Mouse (Mus musculus): ENCODE results near the gene Hmg20a. TPM values are rescaled to one million over a fixed set of nuclear protein-coding genes. Genes with fewer than 3 reads are reported as not detected.
"Not testable (repeated sequence)": the region's sequence is repeated elsewhere in the genome, so short reads cannot be mapped to it uniquely, and the experiment has no call there.

Hmg20a gene
- polyA plus RNA-seq, 1 experiment from 2014 or later = 72.6 TPM

DNA sequence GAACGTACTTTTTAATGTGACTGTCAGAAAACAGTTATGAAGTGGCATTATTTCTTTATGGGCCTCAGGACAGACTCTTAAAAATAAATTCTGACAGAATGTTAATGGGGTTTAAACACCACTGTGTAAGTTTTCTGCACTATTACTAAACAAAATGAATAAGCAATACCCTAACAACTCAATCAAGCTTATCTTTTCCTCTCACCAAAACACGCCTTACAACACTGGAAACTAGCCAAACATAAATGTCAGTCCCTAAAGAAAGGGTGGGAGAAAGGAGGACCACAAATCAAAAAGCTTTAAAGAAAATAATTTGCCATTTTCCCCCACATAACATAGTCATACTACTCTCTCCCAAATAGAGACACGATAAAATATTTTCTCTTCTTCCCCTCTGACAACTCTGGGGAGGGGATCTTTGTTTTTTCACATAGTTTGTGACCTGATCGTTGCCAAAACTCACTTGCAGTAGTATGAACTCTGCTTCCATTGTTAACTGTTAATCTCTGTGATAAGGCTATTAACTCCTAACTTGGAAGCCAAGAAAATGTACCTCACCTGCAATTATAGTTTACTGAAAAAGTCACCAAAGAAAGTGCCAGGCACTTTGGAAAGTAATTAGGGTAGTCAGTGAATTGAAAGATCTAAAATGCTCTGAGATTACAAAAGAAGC is 2.3 kb upstream of the Hmg20a start:
- no peaks in the 10 kb centered on the region for H3K36me3 ChIP-seq
- H3K27ac ChIP-seq (replicated peaks) = no peak overlapping the region
- WGBS = 43% methylated on average over 4 of the region's 4 CpGs
- no peaks in the 10 kb centered on the region for H3K27me3 ChIP-seq (replicated peaks)
- ATAC-seq (ENCODE audit: low FRiP score) = no peak
- H3K4me3 ChIP-seq (replicated peaks) = peak overlapping the region; percentile 18; the same call in 1 of the 2 replicates
- H3K4me1 ChIP-seq = peaks cover 41% of the 10 kb centered on the region
- H3K9ac ChIP-seq (replicated peaks) = no peak overlapping the region
- peak overlapping the region; percentile 78 for H3K4me2 ChIP-seq
- no peaks in the 10 kb centered on the region for H3K9me3 ChIP-seq (replicated peaks)

DNA sequence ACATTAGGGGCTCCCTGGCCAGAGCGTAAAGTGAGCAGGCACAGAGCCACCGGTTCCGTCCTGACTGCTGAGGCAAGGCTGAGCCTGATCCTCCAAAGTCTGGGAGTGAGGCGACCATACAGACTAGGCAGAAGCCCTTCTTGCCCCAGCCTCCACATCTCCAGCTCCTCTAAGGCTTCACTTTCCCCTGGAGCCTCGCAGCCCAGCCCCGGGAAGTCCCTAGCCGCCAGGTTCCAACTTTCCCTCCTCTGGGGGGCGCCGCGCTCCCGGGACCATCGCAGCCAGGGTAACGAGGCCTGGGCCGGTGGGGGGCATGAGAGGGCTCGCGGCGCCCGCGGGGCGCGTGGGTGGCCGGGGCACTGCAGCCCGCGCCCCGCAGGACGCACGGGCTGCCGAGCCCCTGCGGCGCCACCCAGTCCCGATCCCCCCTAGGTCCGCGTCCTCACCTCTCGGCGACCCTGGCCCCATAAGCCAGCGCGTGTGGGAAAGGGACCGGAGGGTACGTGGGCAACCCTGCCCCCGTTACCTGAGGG is 928 bp upstream of the Hmg20a start:
- Histone ChIP-seq H3K4me1 (peaks cover 53% of the 10 kb centered on the region), H3K27ac (replicated peaks) (peak overlapping the region; percentile 90), H3K4me2 (peak overlapping the region; percentile 78), H3K9ac (replicated peaks) (peak overlapping the region; percentile 75), H3K36me3 (no peaks in the 10 kb centered on the region), H3K9me3 (replicated peaks) (no peaks in the 10 kb centered on the region), H3K4me3 (replicated peaks) (peak overlapping the region; percentile 78), H3K27me3 (replicated peaks) (no peaks in the 10 kb centered on the region)
- under 1% methylated on average over 40 of the region's 40 CpGs for WGBS
- peak; percentile 45 for ATAC-seq (ENCODE audit: low FRiP score)

DNA sequence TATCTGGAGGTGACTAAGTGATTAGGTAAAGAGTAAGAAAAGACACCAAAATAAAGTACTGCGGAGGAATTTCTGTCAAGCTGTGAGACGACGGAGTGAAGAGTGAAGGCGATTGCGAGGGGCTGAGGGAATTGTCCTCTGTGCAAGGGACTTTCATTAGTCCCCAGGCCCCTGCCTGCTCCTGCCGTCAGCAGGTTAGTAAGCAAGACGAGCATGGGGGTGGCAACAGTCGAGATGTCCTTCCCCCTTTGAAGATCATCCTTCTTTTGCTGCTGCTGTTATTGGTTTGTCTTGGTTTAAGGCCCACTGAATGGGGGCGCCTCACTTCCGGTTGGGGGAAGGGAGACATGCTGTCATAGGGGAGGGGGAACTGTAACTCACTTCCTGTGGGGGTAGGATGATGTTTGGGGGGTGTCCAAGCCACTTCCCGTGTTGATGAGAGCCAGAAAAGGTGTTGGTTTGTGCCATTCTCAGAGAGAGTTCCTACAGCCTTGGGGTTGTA is 380 bp downstream of the Hmg20a start:
- peak; percentile 64 for ATAC-seq (ENCODE audit: low FRiP score)
- no peaks in the 10 kb centered on the region for H3K36me3 ChIP-seq
- peaks cover 59% of the 10 kb centered on the region for H3K4me1 ChIP-seq
- peak overlapping the region; percentile 98 for H3K27ac ChIP-seq (replicated peaks)
- H3K4me2 ChIP-seq = peak overlapping the region; percentile 78
- H3K4me3 ChIP-seq (replicated peaks) = peak overlapping the region; percentile 78
- H3K9ac ChIP-seq (replicated peaks) = peak overlapping the region; percentile 78
- under 1% methylated on average over 10 of the region's 11 CpGs for WGBS
- no peaks in the 10 kb centered on the region for H3K27me3 ChIP-seq (replicated peaks)
- no peaks in the 10 kb centered on the region for H3K9me3 ChIP-seq (replicated peaks)

DNA sequence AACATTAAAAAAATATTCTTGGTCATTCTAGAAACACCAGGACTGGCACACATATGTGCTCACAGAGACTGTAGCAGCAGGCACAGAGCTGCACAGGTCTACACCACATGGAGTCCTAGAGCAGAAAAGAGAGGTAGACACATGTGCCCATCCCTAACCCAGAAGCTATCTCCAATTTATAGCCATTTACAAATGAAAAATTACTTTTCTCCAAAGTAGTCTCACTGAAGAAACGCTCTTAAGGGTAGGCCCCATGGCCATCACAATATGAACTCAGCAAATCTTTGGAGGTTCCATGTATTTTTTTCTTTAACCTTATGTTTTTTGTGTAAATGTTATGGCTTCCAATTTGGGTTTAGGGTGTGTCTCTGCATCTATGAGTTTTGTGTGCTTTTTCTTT is 1.8 kb downstream of the Hmg20a start:
- ATAC-seq (ENCODE audit: low FRiP score) = no peak
- Histone ChIP-seq H3K4me2 (peak overlapping the region; percentile 78), H3K27me3 (replicated peaks) (no peaks in the 10 kb centered on the region), H3K4me1 (peaks cover 59% of the 10 kb centered on the region), H3K4me3 (replicated peaks) (no peak overlapping the region), H3K27ac (replicated peaks) (no peak overlapping the region), H3K36me3 (no peaks in the 10 kb centered on the region), H3K9ac (replicated peaks) (no peak overlapping the region), H3K9me3 (replicated peaks) (no peaks in the 10 kb centered on the region)
- 98% methylated on average over 1 of the region's 1 CpGs for WGBS

GRCm38 (mm10) chr9:56420892-56421601 is 2.6 kb downstream of the Hmg20a start:
- 82% methylated on average over 9 of the region's 9 CpGs for WGBS
- H3K36me3 ChIP-seq = no peaks in the 10 kb centered on the region
- no peak overlapping the region for H3K4me3 ChIP-seq (replicated peaks)
- H3K4me2 ChIP-seq = peak overlapping the region; percentile 78
- no peak for ATAC-seq (ENCODE audit: low FRiP score)
- H3K27ac ChIP-seq (replicated peaks) = no peak overlapping the region
- peaks cover 54% of the 10 kb centered on the region for H3K4me1 ChIP-seq
- no peaks in the 10 kb centered on the region for H3K27me3 ChIP-seq (replicated peaks)
- no peak overlapping the region for H3K9ac ChIP-seq (replicated peaks)
- no peaks in the 10 kb centered on the region for H3K9me3 ChIP-seq (replicated peaks)

GRCm38 (mm10) chr9:56421991-56422390 is 3.6 kb downstream of the Hmg20a start:
- Histone ChIP-seq H3K4me3 (replicated peaks) (no peak overlapping the region), H3K27me3 (replicated peaks) (no peaks in the 10 kb centered on the region), H3K4me1 (peaks cover 45% of the 10 kb centered on the region), H3K4me2 (0 out of 2 replicates have a peak overlapping the region, but pooled peaks have one; percentile 9), H3K9me3 (replicated peaks) (no peaks in the 10 kb centered on the region), H3K36me3 (no peaks in the 10 kb centered on the region), H3K27ac (replicated peaks) (no peak overlapping the region), H3K9ac (replicated peaks) (no peak overlapping the region)
- no peak for ATAC-seq (ENCODE audit: low FRiP score)
- WGBS = 83% methylated on average over 5 of the region's 5 CpGs

DNA sequence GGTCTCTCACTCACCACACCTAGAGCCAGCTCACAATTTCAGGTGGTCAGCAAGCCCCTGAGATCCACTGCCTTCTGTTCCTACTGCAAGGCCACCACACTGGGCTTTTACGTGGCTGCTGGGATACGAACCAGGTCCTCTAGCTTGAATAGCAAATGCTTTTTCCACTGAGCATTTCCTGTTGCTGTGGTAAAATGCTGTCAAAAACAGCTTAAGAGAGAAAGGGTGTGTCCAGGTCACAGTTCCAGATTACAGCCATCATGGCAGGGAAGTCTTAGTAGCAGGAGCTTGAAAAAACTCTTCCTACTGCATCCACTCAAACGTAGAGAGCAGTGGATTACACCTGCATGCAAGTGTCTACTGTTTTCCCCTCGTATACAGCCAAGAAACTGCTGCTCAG is 6.5 kb downstream of the Hmg20a start:
- no peak overlapping the region for H3K9ac ChIP-seq (replicated peaks)
- H3K4me1 ChIP-seq = peaks cover 33% of the 10 kb centered on the region
- no peaks in the 10 kb centered on the region for H3K36me3 ChIP-seq
- H3K27ac ChIP-seq (replicated peaks) = no peak overlapping the region
- no peaks in the 10 kb centered on the region for H3K27me3 ChIP-seq (replicated peaks)
- no peak overlapping the region for H3K4me2 ChIP-seq
- no peak overlapping the region for H3K4me3 ChIP-seq (replicated peaks)
- H3K9me3 ChIP-seq (replicated peaks) = no peaks in the 10 kb centered on the region
- 85% methylated on average over 4 of the region's 4 CpGs for WGBS
- ATAC-seq (ENCODE audit: low FRiP score) = no peak

- 66% methylated on average over 5 of the region's 5 CpGs for WGBS
These were observed 17.6 kb downstream of the Hmg20a start for GRCm38 (mm10) chr9:56435821-56436526.

DNA sequence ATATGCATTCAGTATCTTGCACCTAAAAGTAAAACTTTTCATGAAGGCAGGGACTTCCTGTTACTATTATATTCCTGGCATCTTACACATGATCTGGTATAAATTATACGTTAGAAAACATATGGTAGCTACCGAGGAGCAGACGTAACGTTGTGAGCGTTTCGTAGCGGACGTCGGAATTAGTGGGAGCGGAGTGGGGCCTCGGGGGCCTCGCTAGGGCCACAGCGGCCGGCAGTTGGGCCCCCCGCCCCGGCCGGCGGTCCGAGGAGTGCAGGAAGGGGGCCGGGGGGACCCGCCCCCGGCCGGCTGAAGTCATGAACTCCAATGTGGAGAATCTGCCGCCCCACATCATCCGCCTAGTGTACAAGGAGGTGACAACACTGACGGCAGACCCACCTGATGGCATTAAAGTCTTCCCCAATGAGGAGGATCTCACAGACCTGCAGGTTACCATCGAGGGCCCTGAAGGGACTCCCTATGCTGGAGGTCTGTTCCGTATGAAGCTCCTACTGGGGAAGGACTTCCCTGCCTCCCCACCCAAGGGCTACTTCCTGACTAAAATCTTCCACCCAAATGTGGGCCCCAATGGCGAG is 19.0 kb downstream of the Hmg20a start:
- H3K27ac ChIP-seq (replicated peaks); H3K4me3 ChIP-seq (replicated peaks); H3K9ac ChIP-seq (replicated peaks); H3K4me2 ChIP-seq; H3K4me1 ChIP-seq; H3K9me3 ChIP-seq (replicated peaks); H3K36me3 ChIP-seq; H3K27me3 ChIP-seq (replicated peaks): not testable (repeated sequence)
- WGBS = 93% methylated on average over 23 of the region's 29 CpGs
- peak; percentile 47; the same call in 1 of the 2 replicates for ATAC-seq (ENCODE audit: low FRiP score)

More at GRCm38 (mm10) chr9:56435821-56436526, 17.6 kb downstream of the Hmg20a start:
- Histone ChIP-seq H3K4me3 (replicated peaks) (no peak overlapping the region), H3K27ac (replicated peaks) (0 out of 2 replicates have a peak overlapping the region, but pooled peaks have one; percentile 37), H3K27me3 (replicated peaks) (no peaks in the 10 kb centered on the region), H3K4me1 (peaks cover 7% of the 10 kb centered on the region; the same call in 1 of the 2 replicates), H3K4me2 (no peak overlapping the region), H3K9me3 (replicated peaks) (no peaks in the 10 kb centered on the region), H3K36me3 (no peaks in the 10 kb centered on the region), H3K9ac (replicated peaks) (no peak overlapping the region)
- no peak for ATAC-seq (ENCODE audit: low FRiP score)

DNA sequence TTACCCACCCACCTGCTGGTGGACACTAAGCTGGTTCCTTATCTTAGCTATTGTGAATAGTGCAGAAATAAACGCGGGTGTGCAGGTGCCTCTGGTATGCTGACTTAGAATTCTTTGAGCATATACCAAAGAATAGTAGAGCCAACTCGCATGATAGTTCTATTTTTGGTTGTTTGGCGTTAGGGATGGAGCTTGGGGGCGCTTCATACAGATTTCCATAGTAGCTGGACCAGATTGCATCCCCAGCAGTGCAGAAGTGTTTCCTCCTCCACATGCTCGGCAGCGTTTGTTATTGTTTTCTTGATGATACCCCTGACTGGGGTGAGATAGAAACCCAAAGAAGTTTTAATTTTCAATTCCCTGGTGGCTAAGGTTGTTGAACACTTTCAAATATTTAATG is 21.3 kb downstream of the Hmg20a start:
- peaks cover 7% of the 10 kb centered on the region; the same call in 1 of the 2 replicates for H3K4me1 ChIP-seq
- H3K27ac ChIP-seq (replicated peaks) = no peak overlapping the region
- H3K9me3 ChIP-seq (replicated peaks) = no peaks in the 10 kb centered on the region
- H3K27me3 ChIP-seq (replicated peaks) = no peaks in the 10 kb centered on the region
- H3K4me2 ChIP-seq = no peak overlapping the region
- no peak overlapping the region for H3K4me3 ChIP-seq (replicated peaks)
- no peak overlapping the region for H3K9ac ChIP-seq (replicated peaks)
- no peak for ATAC-seq (ENCODE audit: low FRiP score)
- 73% methylated on average over 7 of the region's 7 CpGs for WGBS
- H3K36me3 ChIP-seq = no peaks in the 10 kb centered on the region

DNA sequence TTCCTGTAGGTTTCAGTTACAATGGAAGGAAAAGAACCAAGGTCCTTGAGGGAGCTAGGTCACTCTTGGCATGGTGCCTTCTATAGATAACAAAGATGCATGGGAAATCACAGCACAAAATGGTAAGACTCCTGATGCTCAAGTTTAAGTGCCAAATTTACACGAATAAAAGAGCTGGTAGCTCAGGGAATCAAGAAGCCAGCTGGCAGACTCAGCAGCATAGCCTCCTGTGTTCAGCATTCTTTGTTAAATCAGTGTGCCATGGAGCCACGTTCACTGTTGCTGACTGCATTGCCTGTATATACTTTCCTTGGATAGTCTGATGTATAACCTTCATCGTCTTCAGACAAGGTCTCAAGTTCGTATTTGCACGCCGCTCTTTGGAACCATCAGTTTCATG is 33.2 kb downstream of the Hmg20a start:
- 78% methylated on average over 6 of the region's 6 CpGs for whole genome bisulfite sequencing

More for the DNA sequence above, 33.2 kb downstream of the Hmg20a start:
- no peaks in the 10 kb centered on the region for H3K27me3 ChIP-seq (replicated peaks)
- H3K36me3 ChIP-seq = 0 out of 2 replicates have a peak, but pooled peaks cover 3% of the 10 kb centered on the region
- H3K9me3 ChIP-seq (replicated peaks) = no peaks in the 10 kb centered on the region
- no peak overlapping the region for H3K4me2 ChIP-seq
- peaks cover 5% of the 10 kb centered on the region; the same call in 1 of the 2 replicates for H3K4me1 ChIP-seq
- no peak overlapping the region for H3K4me3 ChIP-seq (replicated peaks)
- no peak overlapping the region for H3K9ac ChIP-seq (replicated peaks)
- H3K27ac ChIP-seq (replicated peaks) = 0 out of 2 replicates have a peak overlapping the region, but pooled peaks have one; percentile 41
- ATAC-seq (ENCODE audit: low FRiP score) = no peak

Data from neural tube, embryonic 15.5 days (tissue).